Mouse (Mus musculus) large intestine, adult 2 months (tissue): ENCODE results near the gene Mettl7a3. TPM values are rescaled to one million over a fixed set of nuclear protein-coding genes. Genes with fewer than 3 reads are reported as not detected.
"Not testable (repeated sequence)": the region's sequence is repeated elsewhere in the genome, so short reads cannot be mapped to it uniquely, and the experiment has no call there.

Source experiments
- DNase-seq: peaks from one replicate; pipeline ENCODE4 v3.0.0-alpha.2; 2012; ENCODE audit warnings: low read depth, low spot score
- WGBS: fragments of 180-500 bp; shearing (Covaris S2); methylation state at CpG from one replicate; pipeline ENCODE4 v1.1.7; 2018; 5-methylcytosine and 5-hydroxymethylcytosine counted together
- polyA plus RNA-seq: library from polyadenylated mRNA; depleted of rRNA; stranded (reverse); fragments of >200 nt; gene quantifications from 2 replicates; pipeline ENCODE4 v1.2.3, GENCODE M21; 2012

Mettl7a3 gene
- polyA plus RNA-seq, 1 experiment = not detected

GRCm38 (mm10) chr15:100325235-100325634 is 9.5 kb upstream of the Mettl7a3 start:
- DNase-seq = no peak
- 63% methylated on average over 3 of the region's 3 CpGs for WGBS

- WGBS = 83% methylated on average over 4 of the region's 4 CpGs
- not testable (repeated sequence) for DNase-seq
Observed at GRCm38 (mm10) chr15:100328089-100328488, 6.6 kb upstream of the Mettl7a3 start.

DNA sequence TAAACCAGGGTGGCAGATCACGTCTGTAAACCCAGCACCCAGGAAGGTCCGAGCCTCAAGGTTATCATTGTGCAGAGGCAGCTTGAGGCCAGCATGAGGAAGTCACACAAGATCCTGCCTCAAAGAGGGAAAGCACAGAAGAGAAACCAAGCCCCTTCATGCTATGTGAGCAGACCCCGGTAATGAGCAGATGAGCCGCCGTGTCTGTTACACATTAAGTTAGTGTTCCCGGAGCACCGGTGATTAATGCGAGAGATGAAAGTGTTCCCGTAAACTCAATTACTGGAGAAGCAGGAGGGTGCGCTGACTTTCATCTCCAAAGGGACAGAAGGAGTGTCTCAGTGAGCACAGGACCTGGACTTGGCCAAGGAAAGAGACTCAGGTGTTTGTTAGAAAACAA is 5.4 kb upstream of the Mettl7a3 start:
- 66% methylated on average over 10 of the region's 10 CpGs for WGBS
- not testable (repeated sequence) for DNase-seq

DNA sequence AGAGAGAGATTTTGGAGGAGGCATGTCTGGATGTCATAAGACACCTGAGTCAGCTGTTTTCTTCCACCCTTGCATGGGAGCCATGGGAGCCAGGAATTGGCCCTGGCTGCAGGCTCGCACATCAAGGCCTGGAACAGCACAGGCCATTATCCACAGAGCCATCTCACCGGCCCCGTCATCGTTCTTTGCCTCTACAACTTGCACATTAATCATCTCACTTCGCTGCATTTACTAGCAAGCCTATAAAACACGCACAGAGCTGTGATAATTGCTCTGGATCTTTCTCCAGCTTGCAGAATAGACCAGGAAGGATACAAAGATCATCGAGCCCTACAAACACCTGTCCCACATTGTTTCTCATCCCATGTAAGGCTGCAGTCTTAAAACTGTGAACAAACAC is 4.0 kb upstream of the Mettl7a3 start:
- WGBS = 18% methylated on average over 7 of the region's 7 CpGs

DNA sequence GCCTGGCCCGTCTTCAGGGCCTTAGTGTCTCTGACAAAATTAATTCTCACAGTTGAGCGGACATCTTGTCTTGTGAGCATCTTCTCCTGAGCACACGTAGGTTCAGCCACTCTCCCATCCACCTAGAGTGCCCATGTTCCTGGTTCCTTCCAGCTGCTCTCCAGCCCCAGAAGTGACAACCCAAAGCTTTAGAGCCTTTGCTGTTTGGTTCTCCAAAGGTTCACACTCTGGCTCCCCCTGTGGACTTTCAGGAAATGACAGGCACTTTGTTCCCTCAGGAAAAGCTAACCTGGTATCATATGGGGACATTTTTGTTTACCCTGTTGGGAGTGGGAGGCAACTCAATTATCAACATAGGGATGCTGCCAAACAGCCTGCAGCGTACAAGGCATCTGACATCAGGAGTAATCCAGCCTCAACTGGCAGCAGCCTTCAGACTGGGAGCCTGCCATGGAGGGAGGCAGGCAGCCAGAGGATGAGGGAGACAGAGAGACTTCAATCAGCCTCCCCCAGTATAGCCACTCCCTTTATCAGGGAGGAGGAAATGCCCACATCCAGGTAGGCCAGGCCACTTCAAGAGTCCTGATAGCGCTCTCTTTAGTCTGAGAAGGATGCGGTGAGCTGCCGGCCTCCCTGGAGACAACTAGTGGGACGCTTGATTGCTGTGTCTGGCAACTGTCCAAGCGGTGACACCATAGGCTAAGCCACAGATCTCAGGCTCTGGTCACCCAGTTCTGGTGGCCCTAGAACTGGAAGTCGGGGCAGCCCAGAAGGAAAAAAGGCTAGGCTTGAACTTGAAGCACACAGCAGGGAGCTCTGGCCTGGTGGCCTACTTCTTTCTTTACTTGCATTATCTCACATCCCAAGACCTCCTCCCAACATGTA is 2.4 kb upstream of the Mettl7a3 start:
- WGBS = 55% methylated on average over 3 of the region's 10 CpGs

More for the DNA sequence above, 4.0 kb upstream of the Mettl7a3 start:
- no peak for DNase-seq

GRCm38 (mm10) chr15:100337328-100337727 is 2.6 kb downstream of the Mettl7a3 start:
- not testable (repeated sequence) for DNase-seq

More for the DNA sequence above, 2.4 kb upstream of the Mettl7a3 start:
- not testable (repeated sequence) for DNase-seq

DNA sequence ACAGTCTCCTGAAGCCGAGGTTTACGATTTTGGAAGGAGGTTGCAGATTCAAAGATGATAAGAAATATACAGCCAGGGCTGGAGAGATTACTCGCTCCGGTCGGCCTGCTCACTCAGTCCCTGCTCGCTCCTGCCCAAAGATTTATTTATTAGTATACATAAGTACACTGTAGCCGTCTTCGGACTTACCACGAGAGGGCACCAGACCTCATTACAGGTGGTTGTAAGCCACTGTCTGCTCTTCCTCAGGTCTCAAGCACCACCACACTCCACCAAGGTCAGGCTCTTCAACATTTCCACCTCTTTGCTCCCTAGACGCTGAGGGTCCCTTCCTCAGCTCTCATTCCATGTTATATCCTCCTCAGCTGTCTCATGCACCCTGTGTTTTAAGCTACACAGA is 3.1 kb downstream of the Mettl7a3 start:
- DNase-seq = not testable (repeated sequence)
- WGBS = 3% methylated on average over 10 of the region's 10 CpGs

- WGBS = 37% methylated on average over 5 of the region's 5 CpGs
- not testable (repeated sequence) for DNase-seq
Observed at GRCm38 (mm10) chr15:100341314-100341980, 6.7 kb downstream of the Mettl7a3 start.

- no peak for DNase-seq
Observed at GRCm38 (mm10) chr15:100345484-100345883, 10.8 kb downstream of the Mettl7a3 start.

GRCm38 (mm10) chr15:100346761-100347160 is 12.0 kb downstream of the Mettl7a3 start:
- DNase-seq = no peak
- 51% methylated on average over 14 of the region's 14 CpGs for WGBS

DNA sequence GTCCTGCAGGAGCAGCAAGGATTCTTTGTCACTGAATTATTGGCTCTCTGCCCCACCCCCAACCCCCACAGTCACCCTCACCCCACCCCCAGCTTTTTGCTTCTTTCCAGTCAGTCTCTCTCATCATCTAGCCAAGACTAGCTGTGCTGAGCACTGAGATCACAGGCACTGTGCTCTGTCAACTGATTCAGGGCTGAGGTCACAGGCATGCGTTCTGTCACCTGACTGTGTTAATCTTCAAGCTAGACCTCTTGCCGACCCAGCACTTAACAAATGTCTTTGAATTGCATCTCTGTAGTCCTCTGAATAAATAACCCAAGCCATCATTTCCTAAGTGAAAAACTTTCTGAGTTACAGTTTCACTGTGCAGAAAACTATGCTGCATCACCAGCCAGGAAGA is 14.8 kb downstream of the Mettl7a3 start:
- DNase-seq = no peak
- WGBS = 27% methylated on average over 2 of the region's 2 CpGs

DNA sequence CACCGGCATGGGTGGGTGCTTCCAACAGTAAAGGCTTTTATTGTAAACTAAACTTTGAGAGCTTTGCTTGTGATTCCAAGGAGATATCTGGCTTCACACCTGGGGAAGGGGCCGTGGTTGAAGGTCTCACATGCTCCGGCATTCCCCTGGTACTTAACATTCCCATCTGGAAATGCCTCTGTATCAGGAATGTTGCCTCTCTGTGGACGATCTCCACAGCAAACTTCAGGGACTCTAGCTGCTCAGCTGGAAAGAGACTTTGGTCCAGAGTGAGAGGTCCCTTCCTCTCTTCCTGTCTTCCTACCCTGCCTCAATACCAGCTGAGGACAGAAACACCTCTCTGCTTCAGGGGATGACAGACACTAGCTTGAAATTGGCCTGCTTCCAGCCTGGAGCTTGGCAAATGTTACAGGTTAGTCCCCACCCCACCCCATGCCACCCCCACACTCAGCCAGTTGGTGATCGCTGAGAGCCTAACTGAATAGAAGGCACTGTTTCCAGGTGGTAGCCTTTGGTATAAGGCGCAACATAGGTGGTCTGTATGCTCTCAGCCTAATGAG is 16.9 kb downstream of the Mettl7a3 start:
- 54% methylated on average over 6 of the region's 6 CpGs for WGBS
- DNase-seq = no peak

DNA sequence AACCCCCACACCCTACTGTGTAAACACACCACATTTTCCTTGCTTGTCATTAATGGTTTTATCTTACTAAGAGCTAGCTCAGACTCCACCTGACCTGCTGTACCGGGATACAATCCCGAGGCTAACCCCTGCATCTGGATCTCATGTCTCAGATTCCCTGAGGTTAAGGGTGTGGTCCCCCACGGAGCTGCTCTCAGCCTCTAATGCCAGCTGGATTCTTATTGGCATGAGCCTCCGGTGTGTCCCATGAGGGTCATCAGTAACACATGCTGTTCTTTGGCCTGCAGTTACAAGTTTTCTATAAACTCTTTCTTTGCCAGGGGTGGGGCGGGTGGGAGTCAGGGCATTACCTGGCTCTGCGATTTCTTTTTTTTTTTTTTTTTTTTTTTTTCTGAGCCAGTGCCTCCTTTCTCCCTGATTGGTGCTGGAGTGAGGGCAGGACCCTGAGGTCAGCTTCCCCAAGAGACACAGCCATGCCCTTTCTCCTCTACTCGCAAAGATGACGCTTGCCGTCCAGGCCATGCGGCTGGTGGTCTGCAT is 18.1 kb downstream of the Mettl7a3 start, which contains the start of the genes Methig1 and Mettl7a2:
Methig1 (plus strand) TSS at position 439 of the 540 bp plus-strand sequence.
Mettl7a2 (plus strand) TSS at position 490 of the 540 bp plus-strand sequence.
- WGBS = 49% methylated on average over 10 of the region's 10 CpGs
- DNase-seq = no peak

DNA sequence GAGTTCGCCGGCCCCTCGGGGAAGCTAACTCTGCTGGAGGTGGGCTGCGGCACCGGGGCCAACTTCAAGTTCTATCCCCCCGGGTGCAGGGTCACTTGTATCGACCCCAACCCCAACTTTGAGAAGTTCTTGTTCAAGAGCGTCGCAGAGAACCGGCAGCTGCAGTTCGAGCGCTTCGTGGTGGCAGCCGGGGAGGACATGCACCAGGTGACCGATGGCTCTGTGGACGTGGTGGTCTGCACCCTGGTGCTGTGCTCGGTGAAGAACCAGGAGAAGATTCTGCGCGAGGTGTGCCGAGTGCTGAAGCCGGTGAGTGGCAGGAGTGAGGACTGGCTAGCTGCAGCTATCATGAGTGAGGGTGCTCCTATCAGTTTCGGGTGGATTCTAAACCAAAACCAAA is 18.7 kb downstream of the Mettl7a3 start:
- DNase-seq = not testable (repeated sequence)

GRCm38 (mm10) chr15:100355876-100356275 is 21.1 kb downstream of the Mettl7a3 start:
- WGBS = 27% methylated on average over 5 of the region's 5 CpGs
- no peak for DNase-seq

More for the DNA sequence above, 18.7 kb downstream of the Mettl7a3 start:
- 94% methylated on average over 22 of the region's 22 CpGs for WGBS

- DNase-seq = no peak
- 85% methylated on average over 7 of the region's 7 CpGs for WGBS
Observed at GRCm38 (mm10) chr15:100364242-100364641, 29.5 kb downstream of the Mettl7a3 start, which contains the start of gene Higd1c. TSS of gene Higd1c (plus strand) at chr15:100364542.

DNA sequence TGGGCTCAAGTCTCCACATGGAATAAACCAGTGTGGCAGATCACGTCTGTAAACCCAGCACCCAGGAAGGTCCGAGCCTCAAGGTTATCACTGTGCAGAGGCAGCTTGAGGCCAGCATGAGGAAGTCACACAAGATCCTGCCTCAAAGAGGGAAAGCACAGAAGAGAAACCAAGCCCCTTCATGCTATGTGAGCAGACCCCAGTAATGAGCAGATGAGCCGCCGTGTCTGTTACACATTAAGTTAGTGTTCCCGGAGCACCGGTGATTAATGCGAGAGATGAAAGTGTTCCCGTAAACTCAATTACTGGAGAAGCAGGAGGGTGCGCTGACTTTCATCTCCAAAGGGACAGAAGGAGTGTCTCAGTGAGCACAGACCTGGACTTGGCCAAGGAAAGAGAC is 31.2 kb downstream of the Mettl7a3 start:
- 60% methylated on average over 9 of the region's 9 CpGs for WGBS
- not testable (repeated sequence) for DNase-seq

DNA sequence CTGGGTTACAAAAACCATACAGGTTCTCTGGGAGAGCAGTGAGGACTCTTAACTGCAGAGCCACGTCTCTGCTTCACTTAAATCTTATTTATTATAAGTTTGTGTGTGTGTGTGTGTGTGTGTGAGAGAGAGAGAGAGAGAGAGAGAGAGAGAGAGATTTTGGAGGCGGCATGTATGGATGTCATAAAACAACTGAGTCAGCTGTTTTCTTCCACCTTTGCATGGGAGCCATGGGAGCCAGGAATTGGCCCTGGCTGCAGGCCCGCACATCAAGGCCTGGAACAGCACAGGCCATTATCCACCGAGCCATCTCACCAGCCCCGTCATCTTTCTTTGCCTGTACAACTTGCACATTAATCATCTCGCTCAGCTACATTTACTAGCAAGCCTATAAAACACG is 32.4 kb downstream of the Mettl7a3 start:
- WGBS = 42% methylated on average over 7 of the region's 7 CpGs
- DNase-seq = no peak

DNA sequence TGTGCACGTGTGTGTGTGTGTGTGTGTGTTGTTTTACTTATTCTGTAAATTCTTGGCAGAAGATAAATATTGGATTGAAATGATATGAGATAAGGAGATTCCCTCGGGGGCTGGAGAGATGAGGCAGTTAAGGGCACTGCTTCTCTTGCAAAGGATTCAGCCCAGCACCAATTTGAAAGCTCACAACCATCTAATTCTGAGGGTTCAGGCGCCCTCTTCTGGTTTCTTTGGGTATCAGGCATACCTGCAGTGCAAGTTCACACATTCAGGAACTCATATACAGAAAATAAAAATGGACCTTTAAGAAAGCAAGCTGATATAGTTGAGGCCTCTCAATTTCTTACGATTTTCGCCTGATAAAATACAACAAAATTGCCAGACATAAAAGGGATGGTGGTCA is 40.3 kb downstream of the Mettl7a3 start:
- DNase-seq = no peak
- WGBS = 44% methylated on average over 5 of the region's 5 CpGs
